Mouse (Mus musculus): ENCODE measurements around the gene Itpripl2.
A peak's percentile ranks its signal among the peaks of the same experiment; 100 is the strongest.

The Itpripl2 gene

GRCm38 (mm10) chr7:118443895-118444485, 47.8 kb downstream of the Itpripl2 start:
- DNase-seq (ENCODE audit: low spot score in 2 of 2) = no peak

- DNase-seq (ENCODE audit: low spot score in 2 of 2) = peak; percentile 40 to 45
Measured at GRCm38 (mm10) chr7:118443371-118443770, 48.4 kb downstream of the Itpripl2 start.

- DNase-seq (ENCODE audit: low spot score in 2 of 2) = peak in 1 of 2 experiments; percentile 33
Measured at GRCm38 (mm10) chr7:118441535-118441934, 50.2 kb downstream of the Itpripl2 start.

- no peak for DNase-seq (ENCODE audit: low spot score in 2 of 2)
Measured at GRCm38 (mm10) chr7:118437101-118437802, 54.5 kb downstream of the Itpripl2 start.

All from right cerebral cortex, postnatal 36 days (tissue).